Mouse (Mus musculus): ENCODE measurements around the gene Hunk. TPM values are rescaled to one million over a fixed set of nuclear protein-coding genes. Genes with fewer than 3 reads are reported as not detected.

Gene Hunk
- total RNA-seq, 2 experiments from 2014 or later, result not detected

GRCm38 (mm10) chr16:90389103-90389750, 3.4 kb downstream of the Hunk start:
- ATAC-seq (replicated peaks; ENCODE audit: low FRiP score, poor library complexity, severe bottlenecking), result no peak

- no peak for ATAC-seq (replicated peaks; ENCODE audit: low FRiP score, poor library complexity, severe bottlenecking)
Measured at GRCm38 (mm10) chr16:90390731-90391130, 4.9 kb downstream of the Hunk start.

- no peak for ATAC-seq (replicated peaks; ENCODE audit: low FRiP score, poor library complexity, severe bottlenecking)
Measured at GRCm38 (mm10) chr16:90394761-90395160, 8.9 kb downstream of the Hunk start.

DNA sequence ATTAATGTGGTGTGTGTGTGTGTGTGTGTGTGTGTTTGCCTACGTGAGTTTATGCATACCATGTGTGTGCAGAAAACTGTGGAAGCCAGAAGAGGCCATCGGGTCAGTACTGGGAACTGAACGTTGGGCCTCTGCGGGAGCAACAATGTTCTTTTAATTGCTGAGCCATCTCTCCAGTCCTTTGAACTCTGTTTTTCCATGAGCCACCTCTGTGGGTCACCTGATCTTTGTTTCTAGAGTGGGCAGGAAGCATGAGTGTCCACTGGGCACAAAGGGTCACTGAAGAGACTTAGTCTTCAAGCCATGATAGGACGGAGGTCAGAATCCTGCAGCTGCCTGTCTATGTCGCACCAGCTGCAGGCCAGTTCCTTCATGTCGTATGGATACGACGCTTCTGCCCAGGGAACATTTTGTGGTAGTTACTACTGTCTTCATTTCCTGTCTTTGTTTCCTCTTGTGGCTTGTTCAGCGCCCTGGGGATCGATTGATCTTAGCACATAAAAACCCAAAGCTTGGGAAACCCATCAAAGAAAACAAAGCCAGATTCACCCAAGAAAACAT, 10.3 kb downstream of the Hunk start:
- no peak for ATAC-seq (replicated peaks; ENCODE audit: low FRiP score, poor library complexity, severe bottlenecking)

DNA sequence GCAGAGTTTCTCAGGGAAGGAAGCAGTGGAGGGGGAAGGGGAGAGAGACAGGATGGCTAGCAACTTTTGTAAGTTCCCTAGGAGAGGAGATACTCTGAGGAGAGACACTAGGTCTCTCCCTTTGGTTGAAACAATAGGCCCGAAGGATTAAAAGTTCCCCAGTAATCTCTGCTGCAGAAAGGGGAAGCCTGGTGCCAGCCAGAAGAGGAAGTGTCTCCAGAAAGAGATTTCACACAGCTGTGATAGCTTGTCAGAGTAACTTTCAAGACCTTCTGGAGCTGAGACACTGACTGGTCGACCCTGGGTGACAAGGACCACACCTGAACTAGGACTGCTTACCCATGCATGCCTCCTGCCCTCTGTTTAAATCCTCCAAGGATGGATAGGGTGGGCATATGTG, 11.1 kb downstream of the Hunk start:
- ATAC-seq (replicated peaks; ENCODE audit: low FRiP score, poor library complexity, severe bottlenecking), result no peak

- no peak for ATAC-seq (replicated peaks; ENCODE audit: low FRiP score, poor library complexity, severe bottlenecking)
Measured at GRCm38 (mm10) chr16:90400314-90400713, 14.5 kb downstream of the Hunk start.

- ATAC-seq (replicated peaks; ENCODE audit: low FRiP score, poor library complexity, severe bottlenecking), result no peak
Measured at GRCm38 (mm10) chr16:90400906-90401666, 15.3 kb downstream of the Hunk start.

GRCm38 (mm10) chr16:90402292-90402691, 16.5 kb downstream of the Hunk start:
- no peak for ATAC-seq (replicated peaks; ENCODE audit: low FRiP score, poor library complexity, severe bottlenecking)

DNA sequence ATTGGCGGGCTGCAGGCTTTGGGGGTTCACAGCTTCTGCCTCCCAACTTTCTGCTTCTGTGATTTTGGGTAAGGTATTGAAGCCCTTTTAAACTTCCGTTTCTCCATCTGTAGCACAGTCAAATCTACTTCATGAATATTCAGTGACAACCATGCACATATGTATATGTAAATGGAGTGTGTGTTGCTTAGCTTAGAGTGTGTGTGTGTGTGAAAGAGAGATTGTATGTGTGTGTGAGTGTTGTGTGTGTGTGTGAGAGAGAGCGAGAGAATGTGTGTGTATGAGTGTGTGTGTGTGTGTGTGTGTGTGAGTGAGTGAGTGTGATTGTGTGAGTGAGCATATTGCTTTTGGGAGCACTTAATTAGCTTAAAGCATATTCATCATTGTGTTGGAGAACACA, 19.4 kb downstream of the Hunk start:
- no peak for ATAC-seq (replicated peaks; ENCODE audit: low FRiP score, poor library complexity, severe bottlenecking)

GRCm38 (mm10) chr16:90405599-90405998, 19.8 kb downstream of the Hunk start:
- no peak for ATAC-seq (replicated peaks; ENCODE audit: low FRiP score, poor library complexity, severe bottlenecking)

DNA sequence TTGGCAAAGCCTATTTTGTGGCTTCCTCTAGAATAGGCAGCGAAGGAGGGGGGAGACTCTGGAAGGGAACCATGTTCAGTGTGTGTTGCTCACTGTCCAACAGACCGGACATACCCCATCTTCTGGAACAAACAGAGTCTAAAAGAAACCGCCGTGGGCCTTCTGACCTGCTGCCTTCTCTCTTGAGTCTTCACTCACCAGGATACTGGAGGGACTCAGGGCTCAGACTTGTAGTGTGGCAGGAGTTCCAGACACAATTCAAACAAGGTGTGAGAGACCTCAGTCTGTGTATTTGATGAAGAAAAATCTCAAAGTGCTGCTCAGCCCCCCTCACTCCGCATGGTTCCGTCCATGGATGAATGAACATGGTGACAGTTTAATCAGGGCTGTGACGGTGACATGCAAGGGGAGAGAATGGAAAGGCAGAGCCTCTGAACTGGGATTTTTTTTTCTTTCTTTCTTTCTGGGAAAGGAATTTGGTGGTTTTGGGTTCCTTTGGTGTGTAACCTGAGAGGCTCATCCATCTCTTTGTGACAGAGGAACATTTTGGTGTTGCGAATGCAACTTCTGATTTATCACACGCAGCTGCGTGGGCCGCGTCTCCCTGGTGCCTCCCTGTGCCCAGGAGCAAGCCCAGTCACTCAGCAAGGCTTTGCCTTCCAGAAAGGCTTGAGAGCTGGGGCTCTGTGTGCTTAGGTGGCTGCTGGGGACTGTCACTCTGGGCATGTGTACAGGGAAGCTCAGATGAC, 21.9 kb downstream of the Hunk start:
- ATAC-seq (replicated peaks; ENCODE audit: low FRiP score, poor library complexity, severe bottlenecking), result no peak

DNA sequence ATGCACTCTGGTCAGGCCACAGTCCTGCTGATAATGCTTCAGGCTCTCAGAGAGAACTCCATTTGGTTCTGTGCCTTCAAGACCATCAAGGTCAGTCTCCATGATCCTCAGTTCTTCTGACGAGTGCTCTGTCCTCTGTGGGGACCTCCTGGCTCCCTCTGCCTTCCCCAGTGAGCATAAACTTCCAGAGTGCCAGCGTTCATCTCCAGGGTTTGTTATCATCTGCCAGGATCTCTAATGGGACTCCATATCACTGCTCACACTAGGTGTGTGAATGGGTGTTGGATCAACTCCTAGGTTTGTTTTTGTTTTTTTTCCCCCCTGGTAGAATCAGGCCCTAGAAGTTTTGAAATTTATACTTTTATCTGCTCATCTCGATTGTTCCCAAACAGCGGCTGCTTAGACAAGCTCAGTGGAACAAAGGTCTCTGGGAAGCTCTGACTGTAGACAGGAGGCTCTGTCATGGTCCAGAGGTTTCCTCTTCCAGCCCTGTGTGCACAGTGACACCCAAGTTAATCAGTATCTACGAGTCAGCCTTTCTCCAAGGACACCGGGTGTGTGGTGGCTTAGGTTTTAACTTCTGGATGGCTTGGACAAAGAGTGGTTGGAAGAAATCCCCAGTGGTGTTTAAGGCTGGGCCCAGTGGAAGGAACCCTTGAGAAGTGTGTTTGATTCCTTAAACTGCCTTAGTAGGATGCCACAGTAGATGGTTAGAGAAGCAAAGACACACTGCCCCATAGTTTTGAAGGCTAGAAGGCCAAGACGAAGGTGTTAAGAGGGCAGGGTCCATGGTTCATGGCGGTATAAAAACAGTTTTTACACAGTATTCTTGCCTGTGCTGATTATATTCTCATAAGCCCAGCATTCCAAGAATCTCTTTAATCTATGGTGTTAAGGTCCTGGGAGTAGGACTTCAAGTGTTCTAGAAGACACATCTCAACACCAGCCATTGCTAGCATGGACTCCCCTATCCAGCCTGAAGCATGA, 26.6 kb downstream of the Hunk start:
- ATAC-seq (replicated peaks; ENCODE audit: low FRiP score, poor library complexity, severe bottlenecking), result no peak

DNA sequence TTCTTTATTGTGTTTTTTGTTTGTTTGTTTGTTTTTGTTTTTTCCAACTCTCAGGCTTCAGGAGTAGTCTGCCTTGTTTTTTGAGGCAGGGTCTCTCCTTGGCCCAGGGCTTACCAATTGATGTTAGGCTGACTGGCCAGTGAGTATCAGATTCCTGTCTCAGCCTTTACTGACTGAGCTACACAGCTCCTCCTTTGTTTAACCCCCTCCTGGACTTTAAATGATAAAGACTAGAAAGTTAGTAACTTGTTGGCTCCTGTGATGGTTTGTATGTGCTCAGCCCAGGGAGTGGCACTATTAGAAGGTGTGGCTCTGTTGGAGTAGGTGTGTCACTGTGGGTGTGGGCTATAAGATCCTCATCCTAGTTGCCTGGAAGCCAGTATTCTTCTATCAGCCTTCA, 30.8 kb downstream of the Hunk start:
- ATAC-seq (replicated peaks; ENCODE audit: low FRiP score, poor library complexity, severe bottlenecking), result no peak

DNA sequence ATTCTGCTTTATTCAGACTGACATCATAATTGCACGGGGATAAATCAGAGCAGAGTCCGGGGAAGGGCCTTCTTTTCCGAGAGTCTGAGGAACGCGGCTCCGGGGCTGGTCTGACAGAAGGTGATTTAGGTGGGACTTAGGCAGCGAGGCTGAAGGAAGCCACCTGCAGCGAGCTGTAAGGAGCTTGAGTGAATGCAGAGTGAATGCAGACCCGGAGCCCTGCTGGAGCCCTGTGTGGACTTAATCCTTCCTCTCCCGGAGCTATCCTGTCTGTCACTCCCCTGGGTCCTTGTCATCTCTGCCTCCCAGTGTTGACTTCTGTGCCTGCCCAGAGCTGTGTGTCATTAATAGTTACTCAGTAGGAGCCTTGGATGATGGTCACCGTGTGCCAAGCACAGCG, 32.8 kb downstream of the Hunk start:
- ATAC-seq (replicated peaks; ENCODE audit: low FRiP score, poor library complexity, severe bottlenecking), result no peak

DNA sequence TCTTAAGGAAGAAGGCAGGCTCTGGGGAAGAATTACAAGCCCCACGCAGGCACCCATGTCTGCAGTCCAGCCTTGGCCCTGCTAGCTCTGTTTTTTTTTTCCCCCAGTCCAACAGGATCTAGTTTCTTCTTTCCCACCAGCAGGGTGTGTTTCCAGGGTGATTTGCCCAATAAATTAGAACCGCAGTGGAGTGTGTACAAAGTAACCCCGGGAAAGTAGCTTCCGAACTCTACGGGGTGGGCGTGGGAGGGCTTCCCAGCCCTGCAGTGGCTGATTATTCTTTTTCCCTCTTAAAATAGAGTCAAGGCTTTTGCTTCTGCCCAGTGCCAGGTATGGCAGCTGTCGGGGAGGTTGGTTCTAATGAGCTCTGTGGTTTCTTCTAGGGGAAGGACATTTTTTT, 35.3 kb downstream of the Hunk start:
- ATAC-seq (replicated peaks; ENCODE audit: low FRiP score, poor library complexity, severe bottlenecking), result no peak

GRCm38 (mm10) chr16:90421551-90421950, 35.7 kb downstream of the Hunk start:
- no peak for ATAC-seq (replicated peaks; ENCODE audit: low FRiP score, poor library complexity, severe bottlenecking)

GRCm38 (mm10) chr16:90422108-90422529, 36.3 kb downstream of the Hunk start:
- ATAC-seq (replicated peaks; ENCODE audit: low FRiP score, poor library complexity, severe bottlenecking), result no peak

DNA sequence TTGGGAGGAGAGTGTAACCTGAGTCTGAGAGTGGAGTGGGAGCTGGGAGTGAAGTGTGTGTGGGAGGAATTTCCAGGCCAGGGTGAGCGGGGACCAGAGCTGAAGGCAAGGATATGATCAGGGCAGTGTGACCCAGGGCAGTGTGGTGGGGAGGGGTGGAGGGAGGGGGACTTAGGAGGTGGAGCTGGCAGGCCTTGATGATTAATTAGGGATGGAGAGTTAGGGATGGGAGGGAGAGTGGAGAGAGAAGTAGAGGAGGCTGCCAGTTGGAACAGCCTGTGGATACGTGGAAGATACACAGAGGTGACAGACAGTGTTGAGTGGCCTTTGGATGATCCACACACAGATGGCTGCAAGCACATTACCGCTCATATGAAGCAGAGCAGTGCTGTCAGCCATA, 38.1 kb downstream of the Hunk start:
- no peak for ATAC-seq (replicated peaks; ENCODE audit: low FRiP score, poor library complexity, severe bottlenecking)

- ATAC-seq (replicated peaks; ENCODE audit: low FRiP score, poor library complexity, severe bottlenecking), result no peak
Measured at GRCm38 (mm10) chr16:90424391-90424790, 38.6 kb downstream of the Hunk start.
